Mouse (Mus musculus) erythroblast, embryonic 14.5 days (primary cell): ENCODE measurements around the gene Cyfip2.

Experiments
- GATA1 ChIP-seq: IDR thresholded peaks from 2 replicates; pipeline ENCODE4 v1.6.1; 2012; ENCODE audit warnings: low read length, inconsistent platforms, mixed read lengths
- TAL1 ChIP-seq: IDR thresholded peaks from 3 replicates; pipeline ENCODE4 v1.6.1; 2012; ENCODE audit warnings: low read length, inconsistent platforms, mixed read lengths

GRCm38 (mm10) chr11:46273969-46274368 is 38.7 kb downstream of the Cyfip2 start:
- TF ChIP-seq GATA1: no peak
- TF ChIP-seq TAL1: no peak
